Mouse (Mus musculus) embryonic facial prominence, embryonic 10.5 days (tissue): ENCODE measurements around the gene Naa20. TPM values are rescaled to one million over a fixed set of nuclear protein-coding genes. Genes with fewer than 3 reads are reported as not detected.
"Not testable (repeated sequence)": the region's sequence is repeated elsewhere in the genome, so short reads cannot be mapped to it uniquely, and the experiment has no call there.

ENCODE experiments used
- DNase-seq: peaks from one replicate; pipeline ENCODE4 v3.0.0-alpha.2; 2017; ENCODE audit warnings: low spot score
- H3K27ac ChIP-seq: fragments of 300-500 bp; sonication (generic); replicated peaks from 2 replicates; pipeline ENCODE4 v1.5.1; 2016; ENCODE audit warnings: mild to moderate bottlenecking
- H3K27me3 ChIP-seq: fragments of 300-500 bp; sonication (generic); replicated peaks from 2 replicates; pipeline ENCODE4 v1.6.1; 2016; ENCODE audit warnings: low read depth, mild to moderate bottlenecking; ENCODE audit not compliant: poor library complexity, severe bottlenecking
- H3K36me3 ChIP-seq: fragments of 300-500 bp; sonication (generic); replicated peaks from 2 replicates; pipeline ENCODE4 v1.6.1; 2016; ENCODE audit warnings: mild to moderate bottlenecking, moderate library complexity
- H3K4me1 ChIP-seq: fragments of 300-500 bp; sonication (generic); 2 replicates; pipeline ENCODE4 v1.6.1; 2016
- H3K4me3 ChIP-seq: fragments of 300-500 bp; sonication (generic); 2 replicates; pipeline ENCODE4 v1.5.1; 2016; ENCODE audit warnings: mild to moderate bottlenecking, moderate library complexity
- H3K9me3 ChIP-seq: fragments of 300-500 bp; sonication (generic); 2 replicates; pipeline ENCODE4 v1.6.1; 2016; ENCODE audit warnings: mild to moderate bottlenecking
- WGBS: fragments of 180-500 bp; shearing (Covaris S2); methylation state at CpG from one replicate; pipeline ENCODE4 v1.1.7; 2016; 5-methylcytosine and 5-hydroxymethylcytosine counted together
- polyA plus RNA-seq: library from polyadenylated mRNA; unstranded; fragments of >200 nt; fragmentation: Nextera tagmentation; extraction: Ambion mirVana; gene quantifications from 2 replicates; pipeline ENCODE4 v1.2.1, GENCODE M21; 2016

Gene Naa20
- polyA plus RNA-seq, 1 experiment from 2014 or later: 162 TPM

DNA sequence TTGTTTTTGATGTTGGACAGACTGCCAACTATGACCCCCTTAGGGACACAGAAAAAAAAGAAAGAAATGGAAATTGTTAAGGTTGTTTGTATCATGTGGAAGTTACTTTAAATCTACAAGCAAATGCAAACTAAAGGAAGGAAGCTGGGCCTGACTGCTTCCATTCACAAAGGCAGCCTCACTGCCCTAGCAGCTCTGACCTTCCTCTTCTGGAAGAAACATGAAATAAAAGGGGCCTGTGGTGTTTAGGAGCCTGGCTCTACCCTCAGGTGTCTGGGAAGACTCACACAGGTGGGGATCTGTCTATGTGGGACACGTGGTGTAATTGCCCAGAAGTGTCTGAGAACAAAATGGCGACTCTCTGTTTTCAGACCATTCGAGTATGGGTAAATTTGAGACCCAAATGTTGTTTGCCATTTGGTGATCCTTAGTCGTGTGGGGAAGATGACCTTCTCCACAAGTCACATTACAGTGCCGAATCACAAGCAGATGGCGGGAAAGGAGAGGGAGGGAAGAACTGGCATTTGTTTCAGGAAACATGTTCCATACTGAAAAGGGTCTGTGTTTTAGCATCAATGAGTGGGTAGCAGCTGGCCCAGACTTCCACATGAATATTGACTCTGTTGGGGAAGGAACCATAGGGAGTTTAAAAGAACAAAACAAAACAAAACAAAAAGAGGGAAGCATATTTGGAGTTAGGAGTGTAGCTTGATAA is 13.0 kb upstream of the Naa20 start:
- 56% methylated on average over 6 of the region's 6 CpGs for WGBS
- peaks cover 42% of the 10 kb centered on the region for H3K4me1 ChIP-seq
- DNase-seq: no peak
- H3K27ac ChIP-seq: peak overlapping the region; percentile 71
- peaks cover 9% of the 10 kb centered on the region for H3K36me3 ChIP-seq
- no peaks in the 10 kb centered on the region for H3K27me3 ChIP-seq
- H3K9me3 ChIP-seq: no peaks in the 10 kb centered on the region
- no peak overlapping the region for H3K4me3 ChIP-seq

DNA sequence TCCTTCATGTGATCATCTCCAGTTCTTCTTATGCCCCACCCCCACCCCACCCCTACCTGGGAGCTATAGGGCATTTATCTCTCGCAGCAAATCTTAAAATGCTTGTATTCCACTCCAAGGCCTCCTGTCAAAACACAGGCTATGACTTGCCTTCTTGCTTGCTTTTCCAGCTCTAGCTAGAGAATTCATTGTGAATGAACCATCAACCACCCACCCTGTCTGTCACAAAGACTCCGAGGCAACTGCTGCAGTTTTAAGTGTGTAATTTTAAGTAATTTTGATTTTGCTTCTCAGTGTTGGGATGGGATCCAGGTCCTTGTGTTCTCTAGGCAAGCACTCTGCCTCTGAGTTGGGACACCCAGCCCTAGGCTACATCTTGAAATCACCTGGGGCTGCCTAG is 11.3 kb upstream of the Naa20 start:
- H3K36me3 ChIP-seq: peaks cover 6% of the 10 kb centered on the region
- H3K9me3 ChIP-seq: no peaks in the 10 kb centered on the region
- no peaks in the 10 kb centered on the region for H3K27me3 ChIP-seq
- no peak overlapping the region for H3K27ac ChIP-seq
- no peak overlapping the region for H3K4me3 ChIP-seq
- 75% methylated on average over 2 of the region's 2 CpGs for WGBS
- DNase-seq: peak; percentile 4
- peaks cover 26% of the 10 kb centered on the region for H3K4me1 ChIP-seq

DNA sequence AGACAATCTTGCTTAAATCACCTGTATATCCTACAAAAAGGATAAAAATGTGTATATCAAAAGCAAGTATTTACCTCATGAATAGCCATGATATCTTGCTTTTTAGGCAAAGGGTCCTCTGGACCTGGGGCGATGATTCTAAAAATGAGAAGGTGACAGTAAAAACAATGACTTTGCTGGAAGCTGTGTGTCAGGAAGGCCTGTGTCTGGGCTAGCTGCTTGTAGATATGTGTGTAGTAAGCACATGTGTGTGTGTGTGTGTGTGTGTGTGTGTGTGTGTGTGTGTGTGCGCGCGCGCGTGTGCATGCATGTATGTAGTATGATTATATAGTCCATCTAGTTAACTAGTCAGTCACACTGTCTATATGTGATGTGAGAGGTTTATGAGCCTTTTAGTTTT is 8.1 kb upstream of the Naa20 start:
- DNase-seq: no peak
- Histone ChIP-seq H3K4me1 (peaks cover 8% of the 10 kb centered on the region), H3K36me3 (no peaks in the 10 kb centered on the region), H3K27me3 (no peaks in the 10 kb centered on the region), H3K9me3 (no peaks in the 10 kb centered on the region), H3K27ac (no peak overlapping the region), H3K4me3 (no peak overlapping the region)
- WGBS: 98% methylated on average over 6 of the region's 6 CpGs

DNA sequence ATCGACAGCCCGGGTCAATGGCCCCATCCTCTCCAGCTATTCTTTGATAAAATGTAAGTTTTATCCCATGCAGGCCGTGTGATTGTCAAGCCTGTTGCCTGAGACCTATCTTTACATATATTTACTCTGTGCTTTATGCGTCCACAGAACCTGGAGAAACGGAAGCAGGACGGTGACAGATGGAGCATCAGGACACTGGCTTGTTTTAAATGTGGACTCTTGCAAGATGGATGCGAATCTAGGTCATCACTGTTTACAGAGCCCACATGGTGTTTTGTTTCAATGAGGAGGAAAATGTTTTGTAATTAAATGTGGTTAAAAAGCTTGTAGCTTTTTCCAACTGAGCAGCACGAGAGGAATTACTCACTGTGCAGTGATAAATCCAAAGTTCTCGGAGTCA is 3.8 kb upstream of the Naa20 start:
- Histone ChIP-seq H3K27me3 (no peaks in the 10 kb centered on the region), H3K9me3 (no peaks in the 10 kb centered on the region), H3K27ac (no peak overlapping the region), H3K36me3 (no peaks in the 10 kb centered on the region), H3K4me1 (peaks cover 11% of the 10 kb centered on the region), H3K4me3 (no peak overlapping the region)
- no peak for DNase-seq
- WGBS: 86% methylated on average over 9 of the region's 9 CpGs

DNA sequence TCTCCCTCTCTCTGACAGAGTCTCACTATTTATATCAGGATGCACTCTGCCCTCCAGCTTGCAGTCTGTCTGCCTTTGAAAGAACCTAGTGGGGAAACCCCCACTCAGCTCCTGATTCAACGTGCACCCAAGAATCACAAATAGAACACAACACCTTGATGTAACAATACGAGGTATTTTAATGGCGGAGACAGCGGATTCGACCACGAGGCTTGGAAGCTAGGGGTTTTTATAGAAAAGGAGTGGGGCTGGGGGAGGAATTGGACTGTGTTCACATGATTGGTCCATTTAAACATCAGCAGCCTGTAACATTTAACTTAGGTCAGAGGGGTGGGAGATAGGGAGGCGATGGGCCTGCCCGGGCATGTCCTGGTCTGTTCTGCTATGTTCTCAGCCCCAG is 1.6 kb upstream of the Naa20 start:
- not testable (repeated sequence) for H3K27ac ChIP-seq, H3K9me3 ChIP-seq, DNase-seq, H3K4me3 ChIP-seq, H3K36me3 ChIP-seq, H3K27me3 ChIP-seq
- 82% methylated on average over 8 of the region's 8 CpGs for WGBS
- peaks cover 25% of the 10 kb centered on the region for H3K4me1 ChIP-seq

DNA sequence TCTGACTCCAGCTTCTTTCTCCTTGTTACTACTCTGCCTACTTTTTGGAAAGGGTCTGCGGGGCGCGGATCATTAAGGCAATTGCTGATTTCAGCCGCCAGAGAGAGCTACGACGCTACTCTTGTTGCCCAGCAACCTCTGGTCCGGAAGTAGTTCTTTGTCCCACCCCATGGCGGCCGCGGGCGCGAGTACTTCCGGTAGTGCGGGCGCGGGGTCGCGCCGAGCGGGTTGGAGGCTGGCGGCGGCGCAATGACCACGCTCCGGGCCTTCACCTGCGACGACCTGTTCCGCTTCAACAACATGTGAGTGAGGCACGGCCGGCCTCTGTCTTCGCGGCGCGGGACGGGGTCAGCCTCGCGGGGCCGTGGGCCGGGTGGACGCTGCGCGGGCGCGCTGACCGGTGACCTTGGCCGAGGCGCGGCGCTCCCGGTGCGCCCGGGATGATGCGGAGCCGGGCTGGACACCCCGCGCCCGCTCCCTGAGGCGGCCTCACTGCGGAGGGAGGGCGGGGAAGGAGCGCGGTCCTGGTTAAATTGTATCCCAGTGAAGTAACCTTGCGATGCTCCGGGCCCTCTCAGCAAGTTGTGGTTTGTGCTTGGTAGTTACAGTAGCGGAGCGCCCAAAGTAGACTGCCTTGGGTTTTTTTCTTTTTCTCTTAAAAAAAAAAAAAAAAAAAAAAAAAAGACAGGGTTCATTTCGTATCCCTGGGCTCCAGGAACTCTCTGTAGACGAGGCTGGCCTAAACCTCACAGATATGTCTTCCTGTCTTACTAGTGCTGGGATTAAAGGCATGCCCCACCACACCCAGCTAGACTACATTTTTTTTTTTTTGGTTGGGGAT is 1.4 kb downstream of the Naa20 start:
- Histone ChIP-seq H3K36me3 (peaks cover 29% of the 10 kb centered on the region), H3K27ac (peak overlapping the region; percentile 97), H3K4me1 (peaks cover 29% of the 10 kb centered on the region), H3K27me3 (no peaks in the 10 kb centered on the region), H3K9me3 (no peaks in the 10 kb centered on the region), H3K4me3 (peak overlapping the region; percentile 98)
- under 1% methylated on average over 68 of the region's 68 CpGs for WGBS
- DNase-seq: peak; percentile 94

DNA sequence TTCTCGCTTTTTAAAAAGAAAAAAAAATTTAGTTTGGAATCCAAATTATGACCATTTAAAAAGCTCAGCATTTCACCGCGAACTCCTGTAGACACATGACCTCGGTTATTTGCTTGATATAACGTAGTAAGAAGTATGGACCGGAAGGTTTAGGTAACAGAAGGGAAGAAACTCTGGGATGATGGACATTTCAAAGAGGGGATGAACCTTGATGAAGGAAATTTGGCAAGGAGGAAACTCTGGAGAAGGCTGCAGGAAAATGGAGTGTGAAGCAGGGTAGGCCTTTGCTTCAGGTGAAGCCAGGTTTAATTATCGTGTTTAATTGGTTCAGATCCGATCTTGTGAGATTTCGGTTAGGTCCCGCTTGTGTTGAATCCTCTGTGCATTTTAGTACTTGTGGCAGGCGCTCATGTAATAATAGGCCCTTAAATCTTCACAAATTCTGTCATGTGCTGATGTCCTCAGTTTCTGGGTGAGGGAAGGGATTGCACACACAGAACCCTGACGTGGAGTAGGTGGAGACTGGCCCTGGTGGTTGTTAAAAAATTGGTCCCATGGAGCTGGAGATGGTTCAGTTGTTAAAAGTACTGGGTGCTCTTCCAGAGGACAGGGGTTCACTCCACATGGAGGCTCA is 2.2 kb downstream of the Naa20 start:
- Histone ChIP-seq H3K27me3 (no peaks in the 10 kb centered on the region), H3K9me3 (no peaks in the 10 kb centered on the region), H3K4me3 (peak overlapping the region; percentile 98), H3K36me3 (peaks cover 37% of the 10 kb centered on the region), H3K27ac (peak overlapping the region; percentile 97), H3K4me1 (peaks cover 29% of the 10 kb centered on the region)
- WGBS: 35% methylated on average over 12 of the region's 12 CpGs
- DNase-seq: no peak

DNA sequence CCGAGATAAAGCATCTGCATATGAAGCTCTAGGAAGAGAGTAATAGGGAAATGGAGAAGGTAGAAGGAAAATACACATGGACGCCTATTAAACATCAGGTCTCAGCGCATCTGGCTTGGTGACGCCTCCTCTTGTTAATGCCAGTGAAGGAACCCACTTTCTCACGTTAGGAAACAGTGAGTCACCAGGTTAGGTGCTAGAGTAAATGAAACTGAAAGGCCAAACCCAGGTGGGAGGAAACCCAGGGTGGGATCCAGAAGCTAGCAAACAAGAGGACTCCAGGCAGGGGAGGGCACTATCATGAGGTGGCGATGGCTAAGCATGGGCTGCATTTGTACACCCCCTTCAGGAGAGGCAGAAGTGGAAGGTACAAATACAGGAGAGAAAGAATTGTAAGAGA is 3.3 kb downstream of the Naa20 start:
- H3K9me3 ChIP-seq: no peaks in the 10 kb centered on the region
- DNase-seq: no peak
- no peak overlapping the region for H3K27ac ChIP-seq
- WGBS: 88% methylated on average over 6 of the region's 6 CpGs
- no peaks in the 10 kb centered on the region for H3K27me3 ChIP-seq
- peaks cover 24% of the 10 kb centered on the region for H3K4me1 ChIP-seq
- H3K4me3 ChIP-seq: no peak overlapping the region; the same call in 1 of the 2 replicates
- peaks cover 47% of the 10 kb centered on the region for H3K36me3 ChIP-seq

DNA sequence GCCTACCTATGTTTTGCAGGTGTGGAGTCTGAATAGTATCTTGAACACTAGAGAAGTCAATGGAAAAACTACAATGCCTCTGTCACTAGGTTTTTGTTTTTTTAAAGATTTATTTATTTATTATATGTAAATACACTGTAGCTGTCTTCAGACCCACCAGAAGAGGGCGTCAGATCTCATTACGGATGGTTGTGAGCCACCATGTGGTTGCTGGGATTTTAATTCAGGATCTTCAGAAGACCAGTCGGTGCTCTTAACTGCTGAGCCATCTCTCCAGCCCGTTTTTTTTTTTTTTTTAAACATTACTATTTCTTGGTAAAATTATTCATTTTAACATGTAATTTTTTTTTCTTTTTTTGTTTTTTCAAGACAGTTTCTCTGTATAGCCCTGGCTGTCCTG is 4.0 kb downstream of the Naa20 start:
- H3K4me3 ChIP-seq, H3K9me3 ChIP-seq, H3K27me3 ChIP-seq, H3K27ac ChIP-seq, DNase-seq: not testable (repeated sequence)
- 42% methylated on average over 4 of the region's 4 CpGs for WGBS
- Histone ChIP-seq H3K36me3 (peaks cover 54% of the 10 kb centered on the region), H3K4me1 (peaks cover 22% of the 10 kb centered on the region)

DNA sequence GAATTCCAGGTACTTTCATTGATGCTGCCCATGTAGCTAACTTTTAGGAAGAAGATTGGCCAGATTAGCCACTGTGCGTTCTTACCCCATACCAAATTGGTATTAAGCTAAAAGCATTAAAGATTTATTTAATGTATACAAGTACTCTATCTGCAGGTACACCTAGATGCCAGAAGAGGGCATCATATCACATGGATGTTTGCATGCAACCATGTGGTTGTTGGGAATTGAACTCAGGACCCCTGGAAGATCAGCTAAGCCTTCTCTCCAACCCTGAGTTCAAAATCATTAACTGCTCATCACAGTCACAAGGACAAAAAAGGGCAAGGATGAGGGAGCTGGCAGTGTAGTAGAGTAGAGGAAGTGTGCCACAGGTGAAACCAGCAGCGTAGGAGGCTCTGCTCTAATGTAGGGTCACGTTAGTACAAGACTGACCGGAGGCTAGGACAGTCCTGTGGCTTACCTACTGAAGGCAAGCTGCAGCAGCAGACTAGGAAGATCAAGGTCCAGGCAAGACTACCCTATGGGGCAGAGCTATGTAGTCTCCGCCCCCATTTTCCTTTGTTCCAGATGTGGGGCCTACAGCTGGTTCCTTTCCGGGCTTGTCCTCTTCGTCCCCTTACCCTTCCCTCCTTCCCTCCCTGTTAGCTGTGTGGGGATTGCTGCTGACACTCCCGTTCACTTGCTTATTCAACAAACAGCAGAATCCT is 19.2 kb downstream of the Naa20 start:
- Histone ChIP-seq H3K36me3 (peaks cover 100% of the 10 kb centered on the region), H3K9me3 (no peaks in the 10 kb centered on the region), H3K27me3 (no peaks in the 10 kb centered on the region), H3K4me3 (no peak overlapping the region), H3K27ac (no peak overlapping the region), H3K4me1 (no peaks in the 10 kb centered on the region)
- DNase-seq: no peak
- 91% methylated on average over 8 of the region's 8 CpGs for WGBS

DNA sequence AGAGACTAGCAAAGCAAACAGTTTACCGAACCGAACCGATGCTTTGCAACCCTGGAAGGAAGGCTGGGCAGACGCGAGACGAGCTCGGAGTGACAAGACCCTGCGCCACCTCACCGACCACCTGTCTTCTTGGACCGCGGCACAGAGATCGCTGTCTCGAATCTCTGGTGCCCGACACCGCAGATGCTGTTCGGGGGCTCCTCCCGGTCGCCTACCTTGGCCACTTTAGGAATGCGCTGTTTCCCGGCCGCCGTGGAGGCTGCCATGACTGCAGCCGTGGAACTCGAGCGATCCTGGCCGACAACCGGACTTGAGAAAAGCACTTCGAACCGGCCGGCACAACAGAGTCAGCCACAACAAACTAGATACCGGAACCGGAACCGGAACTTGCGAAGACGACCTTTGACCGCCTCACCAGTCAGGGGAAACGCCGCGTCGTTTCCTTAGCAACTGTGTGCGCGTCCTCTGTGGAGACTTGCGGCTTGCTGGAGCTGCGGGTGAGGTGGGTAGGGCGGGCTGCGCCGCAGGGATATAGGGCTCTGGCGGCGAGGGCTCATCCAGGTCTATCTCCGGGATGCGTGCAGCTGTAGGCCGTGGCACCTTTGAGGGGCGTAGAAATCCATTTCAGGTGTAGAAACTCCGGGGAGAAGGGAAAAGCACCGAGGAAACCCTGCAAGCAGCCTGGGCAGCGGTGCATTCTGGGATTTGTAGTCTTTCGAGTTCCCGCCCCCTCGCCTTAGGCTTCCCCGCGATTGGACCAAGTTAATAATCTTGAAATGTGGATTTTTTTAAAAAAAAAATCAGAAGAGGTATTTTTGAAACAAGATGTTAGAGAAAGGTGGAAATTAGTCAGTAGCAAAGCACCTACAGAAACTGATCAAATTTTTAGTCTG is 32.7 kb downstream of the Naa20 start, which contains the start of the genes Cfap61 and Crnkl1:
TSS of gene Cfap61 (plus strand) at position 446 of the 893 bp plus-strand sequence.
TSS of gene Crnkl1 (minus strand) at position 676 of the 893 bp plus-strand sequence.
- peaks cover 33% of the 10 kb centered on the region for H3K36me3 ChIP-seq
- peak within 1 kb of the TSS; percentile 96 for H3K4me3 ChIP-seq
- DNase-seq: peak; percentile 94
- peaks cover 9% of the 10 kb centered on the region for H3K4me1 ChIP-seq
- H3K9me3 ChIP-seq: no peaks in the 10 kb centered on the region
- H3K27ac ChIP-seq: peak within 1 kb of the TSS; percentile 73
- under 1% methylated on average over 61 of the region's 61 CpGs for WGBS
- H3K27me3 ChIP-seq: no peaks in the 10 kb centered on the region
